Mouse (Mus musculus) hindbrain, embryonic 11.5 days (tissue): ENCODE results near the gene Hoxd3. TPM values are rescaled to one million over a fixed set of nuclear protein-coding genes. Genes with fewer than 3 reads are reported as not detected.

Experiments
- ATAC-seq: fragments of 200-750 bp; cut with Nextera tagmentation; 2 replicates; pipeline ENCODE4 v1.8.0; 2017; ENCODE audit warnings: mild to moderate bottlenecking, moderate TSS enrichment, moderate library complexity; ENCODE audit not compliant: low FRiP score
- DNase-seq: peaks from one replicate; pipeline ENCODE4 v3.0.0-alpha.2; 2015; ENCODE audit warnings: low spot score
- H3K27ac ChIP-seq: fragments of 300-500 bp; sonication (generic); 2 replicates; pipeline ENCODE4 v1.5.1; 2014; ENCODE audit warnings: mild to moderate bottlenecking, low read depth, low read length
- H3K27me3 ChIP-seq: fragments of 300-500 bp; sonication (generic); 2 replicates; pipeline ENCODE4 v1.6.1; 2014; ENCODE audit warnings: mild to moderate bottlenecking, low read length, moderate library complexity, mixed read lengths; ENCODE audit not compliant: control insufficient read depth, insufficient read depth
- H3K36me3 ChIP-seq: fragments of 300-500 bp; sonication (generic); 2 replicates; pipeline ENCODE4 v1.6.1; 2014; ENCODE audit warnings: mild to moderate bottlenecking, low read length, moderate library complexity, mixed read lengths; ENCODE audit not compliant: control insufficient read depth, insufficient read depth
- H3K4me1 ChIP-seq: fragments of 300-500 bp; sonication (generic); replicated peaks from 2 replicates; pipeline ENCODE4 v1.6.1; 2014; ENCODE audit warnings: low read length, mixed read lengths; ENCODE audit not compliant: control insufficient read depth, insufficient read depth
- H3K4me2 ChIP-seq: fragments of 300-500 bp; sonication (generic); replicated peaks from 2 replicates; pipeline ENCODE4 v1.6.1; 2014; ENCODE audit warnings: mild to moderate bottlenecking, low read depth, low read length
- H3K4me3 ChIP-seq: fragments of 300-500 bp; sonication (generic); 2 replicates; pipeline ENCODE4 v1.5.1; 2014; ENCODE audit warnings: low read depth, low read length
- H3K9ac ChIP-seq: fragments of 300-500 bp; sonication (generic); 2 replicates; pipeline ENCODE4 v1.6.1; 2014; ENCODE audit warnings: low read depth, low read length
- H3K9me3 ChIP-seq: fragments of 300-500 bp; sonication (generic); 2 replicates; pipeline ENCODE4 v1.6.1; 2016; ENCODE audit warnings: low read length; ENCODE audit not compliant: control insufficient read depth
- WGBS: fragments of 180-500 bp; shearing (Covaris S2); extraction: QIAGEN DNeasy Blood & Tissue Kit; methylation state at CpG from one replicate; pipeline ENCODE4 v1.1.7; 2014; 5-methylcytosine and 5-hydroxymethylcytosine counted together
- polyA plus RNA-seq: library from polyadenylated mRNA; unstranded; fragments of >200 nt; fragmentation: Nextera tagmentation; extraction: Ambion mirVana; gene quantifications from 2 replicates; pipeline ENCODE4 v1.2.1, GENCODE M21; 2014

Gene Hoxd3
- polyA plus RNA-seq, 1 experiment from 2014 or later, result 58.0 TPM

DNA sequence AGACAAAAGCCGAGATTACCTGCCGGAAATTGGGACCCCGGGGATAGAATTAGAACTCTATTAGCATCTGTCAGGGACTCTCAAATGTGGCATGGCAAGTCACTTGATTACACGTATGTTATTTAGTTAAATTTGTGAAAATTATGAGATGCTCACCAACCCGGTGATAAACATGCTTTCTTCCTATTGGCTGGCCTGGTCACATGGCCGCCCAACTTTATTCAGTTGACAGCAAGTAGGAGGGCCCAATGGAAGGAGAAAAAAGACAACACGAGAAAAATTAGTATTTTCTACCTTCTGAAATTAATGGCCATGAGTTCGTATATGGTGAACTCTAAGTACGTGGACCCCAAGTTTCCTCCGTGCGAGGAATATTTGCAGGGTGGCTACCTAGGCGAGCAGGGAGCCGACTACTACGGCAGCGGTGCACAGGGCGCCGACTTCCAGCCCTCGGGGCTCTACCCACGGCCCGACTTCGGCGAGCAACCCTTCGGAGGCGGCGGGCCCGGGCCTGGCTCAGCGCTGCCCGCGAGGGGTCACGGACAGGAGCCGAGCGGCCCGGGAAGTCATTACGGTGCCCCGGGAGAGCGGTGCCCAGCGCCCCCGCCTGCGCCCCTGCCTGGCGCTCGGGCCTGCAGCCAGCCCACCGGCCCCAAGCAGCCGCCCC lies 15.4 kb downstream of the Hoxd3 start:
- Histone ChIP-seq H3K4me1 (no peaks in the 10 kb centered on the region; the same call in 1 of the 2 replicates), H3K4me2 (peak overlapping the region; percentile 39), H3K36me3 (no peaks in the 10 kb centered on the region), H3K4me3 (peak overlapping the region; percentile 58), H3K9me3 (no peaks in the 10 kb centered on the region), H3K9ac (peak overlapping the region; percentile 66), H3K27ac (peak overlapping the region; percentile 88), H3K27me3 (peaks cover 95% of the 10 kb centered on the region)
- ATAC-seq (peak; percentile 41; the same call in 1 of the 2 replicates), DNase-seq (no peak)
- under 1% methylated on average over 43 of the region's 43 CpGs for WGBS

DNA sequence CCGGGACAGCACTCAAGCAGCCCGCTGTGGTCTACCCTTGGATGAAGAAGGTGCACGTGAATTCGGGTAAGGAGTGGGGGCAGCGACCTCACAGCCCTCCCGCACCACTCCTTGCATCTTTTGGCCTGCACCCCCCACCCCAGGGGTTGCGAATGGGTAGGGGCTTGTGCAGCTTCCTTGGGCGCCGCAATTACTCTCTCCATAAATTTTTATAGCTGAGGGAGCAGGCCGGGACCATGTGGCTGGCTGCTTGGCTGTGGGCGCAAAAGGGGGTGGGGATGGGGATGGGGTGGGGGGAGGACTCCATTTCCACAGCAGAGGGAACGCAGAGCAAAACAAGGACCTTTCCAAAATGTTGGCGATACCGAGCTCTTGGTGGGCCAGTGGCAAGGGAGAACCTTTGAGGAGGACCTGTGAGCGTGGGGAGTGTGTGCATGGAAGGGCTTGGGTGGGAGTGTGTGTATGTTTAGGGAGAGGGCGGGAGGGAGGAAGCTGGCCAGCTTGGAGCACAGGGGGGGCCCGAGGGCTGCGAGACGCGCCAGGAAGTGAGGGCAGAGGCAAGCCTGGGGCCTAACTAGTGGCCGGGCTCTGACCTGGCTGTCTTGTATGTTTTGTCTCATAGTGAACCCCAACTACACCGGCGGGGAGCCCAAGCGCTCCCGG lies 16.0 kb downstream of the Hoxd3 start:
- Histone ChIP-seq H3K4me2 (peak overlapping the region; percentile 39), H3K9ac (peak overlapping the region; percentile 66), H3K4me1 (no peaks in the 10 kb centered on the region; the same call in 1 of the 2 replicates), H3K27ac (peak overlapping the region; percentile 88), H3K27me3 (peaks cover 95% of the 10 kb centered on the region), H3K4me3 (peak overlapping the region; percentile 58), H3K36me3 (no peaks in the 10 kb centered on the region), H3K9me3 (no peaks in the 10 kb centered on the region)
- 1% methylated on average over 24 of the region's 25 CpGs for WGBS
- ATAC-seq (no peak), DNase-seq (no peak)

DNA sequence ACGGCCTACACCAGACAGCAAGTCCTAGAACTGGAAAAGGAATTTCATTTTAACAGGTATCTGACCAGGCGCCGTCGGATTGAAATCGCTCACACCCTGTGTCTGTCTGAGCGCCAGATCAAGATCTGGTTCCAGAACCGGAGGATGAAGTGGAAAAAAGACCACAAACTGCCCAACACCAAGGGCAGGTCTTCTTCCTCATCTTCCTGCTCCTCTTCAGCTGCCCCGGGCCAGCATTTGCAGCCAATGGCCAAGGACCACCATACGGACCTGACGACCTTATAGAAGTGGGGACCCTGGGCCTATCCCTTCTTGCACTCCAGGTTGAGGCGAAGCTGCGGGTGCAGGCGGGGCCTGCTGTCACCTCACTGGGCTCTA lies 16.6 kb downstream of the Hoxd3 start:
- no peak for DNase-seq
- ATAC-seq, result no peak
- Histone ChIP-seq H3K4me3 (peak overlapping the region; percentile 58), H3K9me3 (no peaks in the 10 kb centered on the region), H3K9ac (peak overlapping the region; percentile 66), H3K27ac (peak overlapping the region; percentile 88), H3K36me3 (no peaks in the 10 kb centered on the region), H3K4me2 (peak overlapping the region; percentile 39), H3K27me3 (peaks cover 95% of the 10 kb centered on the region), H3K4me1 (no peaks in the 10 kb centered on the region; the same call in 1 of the 2 replicates)
- 3% methylated on average over 13 of the region's 13 CpGs for WGBS

DNA sequence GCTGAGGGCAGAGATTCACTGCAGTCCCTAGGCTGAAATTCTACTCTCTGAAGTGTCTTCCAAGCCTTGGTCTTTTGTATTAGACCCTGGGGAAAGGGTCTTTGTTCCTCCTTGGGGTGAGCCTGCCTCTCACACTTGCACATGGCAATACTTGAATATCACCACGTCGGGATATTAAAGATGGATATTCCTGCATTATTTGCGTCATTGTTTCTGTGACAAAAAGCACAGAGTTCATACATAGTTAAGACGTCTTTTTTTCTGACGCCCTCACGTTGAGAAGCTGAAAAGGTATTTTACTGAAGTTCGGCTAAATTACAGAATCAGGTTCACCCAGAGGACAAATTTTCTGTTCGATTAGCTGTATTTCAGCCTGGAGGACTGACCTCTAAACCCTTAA lies 18.6 kb downstream of the Hoxd3 start:
- DNase-seq, result no peak
- no peak for ATAC-seq
- peak overlapping the region; percentile 95 for H3K27ac ChIP-seq
- no peaks in the 10 kb centered on the region; the same call in 1 of the 2 replicates for H3K4me1 ChIP-seq
- H3K9me3 ChIP-seq, result no peaks in the 10 kb centered on the region
- peak overlapping the region; percentile 76 for H3K9ac ChIP-seq
- 4% methylated on average over 8 of the region's 8 CpGs for WGBS
- H3K4me2 ChIP-seq, result peak overlapping the region; percentile 54
- peak overlapping the region; percentile 48 for H3K4me3 ChIP-seq
- H3K36me3 ChIP-seq, result no peaks in the 10 kb centered on the region
- peaks cover 85% of the 10 kb centered on the region for H3K27me3 ChIP-seq

DNA sequence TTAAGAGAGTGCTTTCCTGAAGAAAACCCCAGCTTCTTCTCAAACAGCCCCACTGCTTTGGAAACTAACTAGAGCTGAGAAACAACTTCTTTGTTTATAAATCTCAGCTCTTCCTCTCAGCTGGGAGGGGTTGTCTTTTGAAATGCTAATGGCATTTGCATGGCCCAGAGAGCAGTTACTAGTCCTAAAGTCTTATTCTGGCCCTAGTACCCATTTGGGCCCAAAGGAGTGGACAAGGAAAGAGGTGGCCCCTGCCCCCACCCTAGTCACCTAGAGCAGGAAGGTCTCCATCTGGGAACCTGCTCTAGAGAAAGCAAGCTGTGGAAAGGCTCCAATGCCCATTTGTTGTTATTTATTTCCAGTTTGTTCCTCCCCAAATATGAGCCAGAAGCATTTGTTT lies 19.3 kb downstream of the Hoxd3 start:
- Histone ChIP-seq H3K4me2 (peak overlapping the region; percentile 54), H3K4me3 (peak overlapping the region; percentile 48), H3K9me3 (no peaks in the 10 kb centered on the region), H3K27ac (peak overlapping the region; percentile 95), H3K36me3 (no peaks in the 10 kb centered on the region), H3K4me1 (no peaks in the 10 kb centered on the region; the same call in 1 of the 2 replicates), H3K9ac (peak overlapping the region; percentile 76), H3K27me3 (peaks cover 85% of the 10 kb centered on the region)
- ATAC-seq (no peak), DNase-seq (no peak)

- DNase-seq, result no peak
- 2% methylated on average over 9 of the region's 9 CpGs for WGBS
- Histone ChIP-seq H3K9me3 (no peaks in the 10 kb centered on the region), H3K4me3 (peak overlapping the region; percentile 48), H3K27ac (peak overlapping the region; percentile 95), H3K4me2 (peak overlapping the region; percentile 54), H3K27me3 (peaks cover 82% of the 10 kb centered on the region), H3K4me1 (no peaks in the 10 kb centered on the region; the same call in 1 of the 2 replicates), H3K36me3 (no peaks in the 10 kb centered on the region), H3K9ac (peak overlapping the region; percentile 76)
- no peak for ATAC-seq
Measured at GRCm38 (mm10) chr2:74731799-74732512, 20.2 kb downstream of the Hoxd3 start.

DNA sequence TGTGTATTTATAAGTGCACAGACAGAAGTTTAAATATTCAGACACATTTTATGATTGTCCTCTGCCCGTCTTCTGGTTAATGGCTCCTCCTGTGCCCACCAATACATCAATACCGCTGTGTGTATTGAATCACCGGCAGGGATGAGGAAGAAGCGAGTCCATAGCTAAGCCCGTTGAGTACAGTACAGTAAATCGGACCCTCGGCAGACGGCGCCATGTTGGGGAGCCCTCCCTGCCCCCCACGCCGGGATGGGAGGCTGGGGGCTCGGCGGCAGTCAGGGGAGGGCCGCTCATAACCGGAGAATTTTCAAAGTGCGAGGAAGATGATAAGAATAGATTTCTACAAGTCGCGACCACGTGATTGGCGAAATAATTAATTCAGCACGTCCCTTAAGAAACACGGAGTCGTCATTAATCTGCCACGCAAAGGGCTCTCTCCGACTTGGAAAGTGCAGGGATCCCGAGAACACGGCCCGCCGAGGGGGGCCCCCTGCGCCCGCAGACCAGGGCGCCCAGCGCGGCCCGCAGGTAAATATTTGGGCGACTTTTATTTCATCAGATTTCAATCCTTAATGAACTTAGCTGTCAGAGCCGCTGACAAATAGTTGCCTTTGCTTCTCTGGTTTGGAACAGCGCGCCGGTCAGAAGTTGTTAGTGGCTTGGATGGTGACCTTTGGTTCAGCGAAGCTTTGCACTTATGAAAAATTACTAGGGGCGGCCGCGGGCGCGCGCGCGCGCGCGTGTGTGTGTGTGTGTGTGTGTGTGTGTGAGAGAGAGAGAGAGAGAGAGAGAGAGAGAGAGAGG lies 21.0 kb downstream of the Hoxd3 start:
- no peaks in the 10 kb centered on the region for H3K9me3 ChIP-seq
- no peaks in the 10 kb centered on the region; the same call in 1 of the 2 replicates for H3K4me1 ChIP-seq
- peak overlapping the region; percentile 76 for H3K9ac ChIP-seq
- peak overlapping the region; percentile 54 for H3K4me2 ChIP-seq
- peak overlapping the region; percentile 95 for H3K27ac ChIP-seq
- DNase-seq (no peak), ATAC-seq (peak; percentile 43; the same call in 1 of the 2 replicates)
- peaks cover 79% of the 10 kb centered on the region for H3K27me3 ChIP-seq
- WGBS, result under 1% methylated on average over 52 of the region's 52 CpGs
- no peaks in the 10 kb centered on the region for H3K36me3 ChIP-seq
- H3K4me3 ChIP-seq, result peak overlapping the region; percentile 48

GRCm38 (mm10) chr2:74733317-74733661 lies 21.6 kb downstream of the Hoxd3 start:
- DNase-seq, result no peak
- no peaks in the 10 kb centered on the region; the same call in 1 of the 2 replicates for H3K4me1 ChIP-seq
- H3K9me3 ChIP-seq, result no peaks in the 10 kb centered on the region
- WGBS, result under 1% methylated on average over 15 of the region's 16 CpGs
- peak overlapping the region; percentile 48 for H3K4me3 ChIP-seq
- H3K9ac ChIP-seq, result peak overlapping the region; percentile 76
- H3K36me3 ChIP-seq, result no peaks in the 10 kb centered on the region
- peak overlapping the region; percentile 54 for H3K4me2 ChIP-seq
- peaks cover 79% of the 10 kb centered on the region for H3K27me3 ChIP-seq
- ATAC-seq, result peak; percentile 48
- H3K27ac ChIP-seq, result peak overlapping the region; percentile 95
